Mouse (Mus musculus) midbrain, embryonic 16.5 days (tissue): Measurements from ENCODE around the gene Dennd2c. TPM values are rescaled to one million over a fixed set of nuclear protein-coding genes. Genes with fewer than 3 reads are reported as not detected.
"Not testable (repeated sequence)": the region's sequence is repeated elsewhere in the genome, so short reads cannot be mapped to it uniquely, and the experiment has no call there.

ENCODE experiments used
- ATAC-seq: fragments of 200-750 bp; cut with Nextera tagmentation; 2 replicates; pipeline ENCODE4 v1.8.0; 2017; ENCODE audit warnings: moderate TSS enrichment
- H3K27ac ChIP-seq: fragments of 300-500 bp; sonication (generic); 2 replicates; pipeline ENCODE4 v1.5.1; 2014; ENCODE audit warnings: mild to moderate bottlenecking, low read length, mixed read lengths
- H3K27me3 ChIP-seq: fragments of 300-500 bp; sonication (generic); 2 replicates; pipeline ENCODE4 v1.6.1; 2014; ENCODE audit warnings: low read depth, low read length, mixed read lengths; ENCODE audit not compliant: control insufficient read depth, insufficient read depth
- H3K36me3 ChIP-seq: fragments of 300-500 bp; sonication (generic); 2 replicates; pipeline ENCODE4 v1.6.1; 2014; ENCODE audit warnings: mild to moderate bottlenecking, low read length, moderate library complexity, mixed read lengths; ENCODE audit not compliant: control insufficient read depth, insufficient read depth
- H3K4me1 ChIP-seq: fragments of 300-500 bp; sonication (generic); 2 replicates; pipeline ENCODE4 v1.6.1; 2014; ENCODE audit warnings: mild to moderate bottlenecking, low read length, mixed read lengths; ENCODE audit not compliant: control insufficient read depth, insufficient read depth
- H3K4me2 ChIP-seq: fragments of 300-500 bp; sonication (generic); 2 replicates; pipeline ENCODE4 v1.6.1; 2014; ENCODE audit warnings: mild to moderate bottlenecking, low read length, mixed read lengths
- H3K4me3 ChIP-seq: fragments of 300-500 bp; sonication (generic); 2 replicates; pipeline ENCODE4 v1.5.1; 2014; ENCODE audit warnings: low read depth, mild to moderate bottlenecking, low read length, moderate library complexity, mixed read lengths
- H3K9ac ChIP-seq: fragments of 300-500 bp; sonication (generic); 2 replicates; pipeline ENCODE4 v1.6.1; 2014; ENCODE audit warnings: low read depth, low read length, mixed read lengths
- H3K9me3 ChIP-seq: fragments of 300-500 bp; sonication (generic); replicated peaks from 2 replicates; pipeline ENCODE4 v1.6.1; 2014; ENCODE audit warnings: mild to moderate bottlenecking, low read length, mixed read lengths; ENCODE audit not compliant: control insufficient read depth, poor library complexity, severe bottlenecking
- WGBS: fragments of 180-500 bp; shearing (Covaris S2); extraction: QIAGEN DNeasy Blood & Tissue Kit; methylation state at CpG from one replicate; pipeline ENCODE4 v1.1.7; 2014; 5-methylcytosine and 5-hydroxymethylcytosine counted together
- polyA plus RNA-seq: library from polyadenylated mRNA; unstranded; fragments of >200 nt; fragmentation: Nextera tagmentation; extraction: Ambion mirVana; gene quantifications from 2 replicates; pipeline ENCODE4 v1.2.1, GENCODE M21; 2015

Gene Dennd2c
- polyA plus RNA-seq, 1 experiment from 2014 or later, result 1.2 TPM

- H3K9me3 ChIP-seq, result no peaks in the 10 kb centered on the region
- H3K9ac ChIP-seq, result no peak overlapping the region
- 31% methylated on average over 4 of the region's 4 CpGs for WGBS
- no peak overlapping the region for H3K27ac ChIP-seq
- no peak overlapping the region for H3K4me3 ChIP-seq
- H3K27me3 ChIP-seq, result no peaks in the 10 kb centered on the region
- ATAC-seq, result no peak
- no peaks in the 10 kb centered on the region for H3K36me3 ChIP-seq
- H3K4me2 ChIP-seq, result no peak overlapping the region
- peaks cover 6% of the 10 kb centered on the region for H3K4me1 ChIP-seq
Observed at GRCm38 (mm10) chr3:103128251-103128650, 25.8 kb downstream of the Dennd2c start.

DNA sequence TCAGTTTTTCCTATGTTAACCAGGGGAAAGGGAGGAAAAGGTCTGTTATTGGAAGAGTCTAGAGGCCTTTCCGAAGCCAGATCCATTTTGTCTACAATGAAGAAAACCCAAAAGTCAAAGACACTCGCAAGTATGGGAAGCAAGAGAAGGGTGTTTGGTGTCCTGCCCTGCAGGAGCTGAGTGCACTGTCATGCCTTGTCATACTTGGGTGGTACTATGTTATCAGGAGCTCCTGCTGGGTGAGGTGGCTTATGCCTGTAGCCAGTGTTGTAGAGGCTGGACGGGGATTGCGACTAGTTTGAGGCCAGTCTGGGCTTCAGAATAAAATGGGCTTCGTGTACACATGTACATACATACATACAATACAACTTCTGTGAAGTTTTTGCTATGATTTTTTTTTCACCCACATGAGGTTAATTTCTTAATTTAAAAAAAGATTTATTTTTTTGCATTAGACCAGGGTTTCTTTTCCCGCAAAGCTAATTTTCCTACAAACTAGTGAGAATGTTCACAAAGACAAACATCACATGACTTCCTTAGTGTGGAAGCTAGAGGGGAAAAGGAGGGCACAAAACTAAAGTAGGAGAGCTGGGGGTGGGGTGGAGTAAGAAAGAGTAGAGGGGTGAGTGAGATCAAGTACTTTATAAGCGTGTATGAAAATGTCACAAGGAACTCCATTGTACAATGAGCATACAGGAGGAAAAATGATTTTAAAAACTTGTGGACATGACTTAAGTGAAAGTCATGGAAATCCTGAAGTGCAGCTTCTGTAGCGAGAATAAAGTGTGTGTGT lies 27.2 kb downstream of the Dennd2c start:
- Histone ChIP-seq H3K4me3 (no peak overlapping the region), H3K27ac (no peak overlapping the region), H3K4me2 (no peak overlapping the region), H3K9me3 (no peaks in the 10 kb centered on the region), H3K9ac (no peak overlapping the region), H3K27me3 (no peaks in the 10 kb centered on the region), H3K36me3 (no peaks in the 10 kb centered on the region), H3K4me1 (peaks cover 6% of the 10 kb centered on the region)
- ATAC-seq, result no peak
- WGBS, result 86% methylated on average over 8 of the region's 8 CpGs

DNA sequence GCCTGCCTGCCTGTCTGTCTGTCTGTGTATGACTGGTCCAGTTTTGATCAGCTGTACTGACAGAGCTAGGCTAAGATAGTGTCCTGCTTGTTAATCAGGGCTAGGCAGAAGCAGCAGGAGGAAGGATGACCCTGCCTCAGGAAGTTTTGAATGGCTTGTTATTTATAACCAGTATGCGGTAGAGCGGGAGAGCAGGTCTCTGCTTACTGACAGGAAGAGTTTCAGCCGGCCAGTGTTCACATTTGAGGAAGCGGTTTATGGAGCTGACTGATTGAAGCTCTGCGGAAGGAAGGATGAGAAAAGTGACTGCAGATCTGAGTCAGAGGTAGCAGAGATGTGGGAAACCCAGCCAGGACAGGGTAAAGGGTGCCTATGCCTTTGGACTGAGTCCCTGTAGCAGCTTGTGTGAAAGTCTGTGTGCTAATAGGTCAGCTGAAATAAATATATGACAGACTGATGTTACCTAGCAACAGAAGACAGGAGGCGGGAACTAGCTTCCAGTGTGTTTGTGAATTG lies 27.9 kb downstream of the Dennd2c start:
- no peaks in the 10 kb centered on the region for H3K36me3 ChIP-seq
- H3K4me2 ChIP-seq, result no peak overlapping the region; the same call in 1 of the 2 replicates
- no peaks in the 10 kb centered on the region for H3K9me3 ChIP-seq
- 52% methylated on average over 6 of the region's 6 CpGs for WGBS
- peak overlapping the region; percentile 5; the same call in 1 of the 2 replicates for H3K27ac ChIP-seq
- H3K4me3 ChIP-seq, result no peak overlapping the region
- H3K4me1 ChIP-seq, result peaks cover 6% of the 10 kb centered on the region
- H3K27me3 ChIP-seq, result no peaks in the 10 kb centered on the region
- no peak overlapping the region for H3K9ac ChIP-seq
- ATAC-seq, result peak; percentile 80

GRCm38 (mm10) chr3:103133098-103133497 lies 30.7 kb downstream of the Dennd2c start:
- no peak for ATAC-seq

GRCm38 (mm10) chr3:103136414-103137077 lies 34.1 kb downstream of the Dennd2c start:
- Histone ChIP-seq H3K9me3 (no peaks in the 10 kb centered on the region), H3K4me1 (no peaks in the 10 kb centered on the region), H3K4me2 (no peak overlapping the region), H3K27me3 (no peaks in the 10 kb centered on the region), H3K36me3 (no peaks in the 10 kb centered on the region), H3K4me3 (no peak overlapping the region), H3K9ac (no peak overlapping the region), H3K27ac (no peak overlapping the region)
- no peak for ATAC-seq
- 88% methylated on average over 4 of the region's 4 CpGs for WGBS

More at GRCm38 (mm10) chr3:103133098-103133497, 30.7 kb downstream of the Dennd2c start:
- Histone ChIP-seq H3K27ac (no peak overlapping the region), H3K4me3 (no peak overlapping the region), H3K4me2 (no peak overlapping the region), H3K9me3 (no peaks in the 10 kb centered on the region), H3K4me1 (peaks cover 6% of the 10 kb centered on the region), H3K27me3 (no peaks in the 10 kb centered on the region), H3K9ac (no peak overlapping the region), H3K36me3 (no peaks in the 10 kb centered on the region)
- WGBS, result 95% methylated on average over 10 of the region's 10 CpGs

DNA sequence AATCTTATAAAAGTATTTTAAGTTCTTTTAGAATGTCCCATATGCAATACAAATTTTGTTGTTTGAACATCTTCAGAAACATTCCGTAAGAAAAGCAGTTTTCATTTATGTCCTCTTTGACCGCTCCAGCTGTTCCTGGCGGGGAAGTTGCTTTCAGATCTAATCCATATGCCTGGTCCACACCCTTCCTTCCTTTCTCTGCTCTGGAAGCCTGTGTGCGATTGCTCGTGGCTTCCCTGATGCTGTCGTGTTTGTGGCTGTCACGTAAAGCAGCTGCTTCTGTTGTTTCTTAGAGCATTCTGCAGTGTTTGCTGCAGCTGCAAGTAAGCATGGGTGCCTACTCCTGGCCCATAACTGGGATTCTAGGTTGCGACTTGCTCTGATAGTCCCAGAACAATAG lies 36.6 kb downstream of the Dennd2c start:
- no peaks in the 10 kb centered on the region for H3K4me1 ChIP-seq
- no peaks in the 10 kb centered on the region for H3K27me3 ChIP-seq
- H3K9ac ChIP-seq, result no peak overlapping the region
- no peaks in the 10 kb centered on the region for H3K36me3 ChIP-seq
- no peak overlapping the region for H3K27ac ChIP-seq
- no peak for ATAC-seq
- no peaks in the 10 kb centered on the region for H3K9me3 ChIP-seq
- WGBS, result 73% methylated on average over 8 of the region's 8 CpGs
- no peak overlapping the region for H3K4me3 ChIP-seq
- no peak overlapping the region for H3K4me2 ChIP-seq

DNA sequence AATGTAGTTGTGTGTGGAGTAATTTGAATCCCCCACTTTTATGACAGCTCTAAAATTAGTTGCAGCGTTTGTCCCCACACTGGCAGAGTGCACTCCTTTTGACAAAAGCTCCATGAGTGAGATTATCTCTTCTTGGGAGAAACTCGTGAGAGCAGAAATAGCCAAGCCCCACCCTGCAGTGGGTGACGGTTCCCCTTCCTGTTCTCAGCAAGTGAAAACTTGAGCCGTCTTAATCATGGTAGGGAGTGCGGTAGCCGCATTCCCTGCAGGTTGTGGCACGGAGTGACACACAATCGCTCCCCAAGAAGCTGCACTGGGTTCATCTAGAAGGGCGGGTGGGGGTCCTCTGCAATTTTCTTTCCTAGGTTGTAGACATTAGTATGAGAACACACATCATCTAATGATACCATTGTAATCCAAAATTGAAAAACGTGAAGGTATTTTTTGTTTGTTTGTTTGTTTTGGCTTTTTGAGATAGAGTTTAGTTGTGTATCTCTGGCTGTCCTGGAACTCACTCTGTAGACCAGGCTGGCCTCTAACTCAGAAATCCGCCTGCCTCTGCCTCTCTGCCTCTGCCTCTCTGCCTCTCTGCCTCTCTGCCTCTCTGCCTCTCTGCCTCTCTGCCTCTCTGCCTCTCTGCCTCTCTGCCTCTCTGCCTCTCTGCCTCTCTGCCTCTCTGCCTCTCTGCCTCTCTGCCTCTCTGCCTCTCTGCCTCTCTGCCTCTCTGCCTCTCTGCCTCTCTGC lies 37.9 kb downstream of the Dennd2c start:
- H3K4me3 ChIP-seq, H3K9me3 ChIP-seq, H3K4me1 ChIP-seq, ATAC-seq, H3K27me3 ChIP-seq, H3K36me3 ChIP-seq, H3K9ac ChIP-seq, H3K27ac ChIP-seq, H3K4me2 ChIP-seq: not testable (repeated sequence)
- WGBS, result 66% methylated on average over 11 of the region's 11 CpGs

DNA sequence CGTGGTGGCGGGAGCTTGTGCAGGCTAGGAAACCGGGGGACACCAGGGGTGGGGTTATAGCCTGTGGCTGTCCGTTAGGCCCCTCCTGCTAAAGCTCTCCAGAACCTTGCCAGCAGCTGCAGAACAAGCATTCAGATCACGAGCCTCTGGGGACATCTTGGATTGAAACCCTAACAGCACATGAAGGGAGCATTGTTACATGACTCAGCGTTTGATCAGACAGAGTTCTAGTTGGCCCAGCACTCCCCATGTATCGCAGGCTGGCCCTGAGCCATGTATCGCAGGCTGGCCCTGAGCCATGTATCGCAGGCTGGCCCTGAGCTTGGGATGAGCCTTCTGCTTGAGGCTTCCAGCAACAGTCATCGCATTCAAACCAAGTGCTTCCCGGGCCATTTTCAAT lies 38.9 kb downstream of the Dennd2c start:
- 87% methylated on average over 11 of the region's 11 CpGs for WGBS
- Histone ChIP-seq H3K9ac (no peak overlapping the region), H3K4me3 (no peak overlapping the region), H3K4me1 (no peaks in the 10 kb centered on the region), H3K27me3 (no peaks in the 10 kb centered on the region), H3K4me2 (no peak overlapping the region), H3K9me3 (no peaks in the 10 kb centered on the region), H3K27ac (no peak overlapping the region), H3K36me3 (no peaks in the 10 kb centered on the region)
- no peak for ATAC-seq
